Mouse (Mus musculus) layer of hippocampus, postnatal 10 days (tissue): ENCODE results near the gene AY358078. TPM values are rescaled to one million over a fixed set of nuclear protein-coding genes. Genes with fewer than 3 reads are reported as not detected.

Experiments
- DNase-seq, 2 experiments: peaks; one replicate each; pipeline ENCODE4 v3.0.0; 2021; ENCODE audit warnings: low spot score in 2 of 2
- microRNA-seq, 2 experiments: library from miRNA; unstranded; fragments of <30 nt; microRNA quantifications; one replicate each; pipeline ENCODE4 v1.2.0; 2021
- total RNA-seq, 2 experiments: library from RNA; stranded (reverse); gene quantifications; 2 replicates each; pipeline ENCODE4 v1.2.3; 2021

Gene AY358078
- total RNA-seq, 2 experiments from 2014 or later: not detected

GRCm38 (mm10) chr14:51871741-51872140, 71.9 kb downstream of the AY358078 start:
- DNase-seq: no peak

Small RNA genes lying within 50 kb of the gene (microRNA-seq; reads per million reads assigned to microRNA genes)
- 0 reads per million in 2 experiments for gene Gm27375

Other genes starting within 250 kb of the AY358078 start
- under 1 TPM in 1 of 2 experiments, not detected in 1; 0.20 TPM for gene Gm5622, start 247.3 kb upstream of the AY358078 start, total RNA-seq
- gene Gm17175, start 226.0 kb upstream of the AY358078 start, total RNA-seq: not detected
- gene Gm17174, start 207.9 kb upstream of the AY358078 start, total RNA-seq: not detected
- not detected for gene Gm17078, start 188.7 kb upstream of the AY358078 start, total RNA-seq
- gene Gm4181, start 164.4 kb upstream of the AY358078 start, total RNA-seq: not detected
- gene Gm17079, start 104.6 kb upstream of the AY358078 start, total RNA-seq: not detected
- not detected for gene Gm5800, start 82.9 kb upstream of the AY358078 start, total RNA-seq
- not detected for gene Ang4, start 26.5 kb upstream of the AY358078 start, total RNA-seq
- gene Ear6, start 53.7 kb downstream of the AY358078 start, total RNA-seq: not detected
- 10 to 100 TPM; 29.8 to 44.0 TPM for gene Mettl17, start 84.8 kb downstream of the AY358078 start, total RNA-seq
- gene Slc39a2, start 92.8 kb downstream of the AY358078 start, total RNA-seq: 1 to 10 TPM; 4.9 to 5.1 TPM
- 100 to 1,000 TPM; 488 to 494 TPM for gene Ndrg2, start 114.1 kb downstream of the AY358078 start, total RNA-seq
- not detected for gene Tppp2, start 118.4 kb downstream of the AY358078 start, total RNA-seq
- not detected for gene Rnase13, start 122.7 kb downstream of the AY358078 start, total RNA-seq
- gene Arhgef40, start 184.7 kb downstream of the AY358078 start, total RNA-seq: 10 to 100 TPM; 53.4 to 59.6 TPM
- gene Tmem253, start 215.6 kb downstream of the AY358078 start, total RNA-seq: under 1 TPM in 1 of 2 experiments, not detected in 1; 0.51 TPM
- gene Zfp219, start 220.7 kb downstream of the AY358078 start, total RNA-seq: 10 to 100 TPM; 43.5 to 45.0 TPM
- gene Olfr221, start 242.4 kb downstream of the AY358078 start, total RNA-seq: not detected